Mouse (Mus musculus) CH12.LX (cell line): ENCODE data around the gene Gp9.

ENCODE experiments used
- CHD2 ChIP-seq: IDR thresholded peaks from 2 replicates; pipeline ENCODE4 v1.6.1; 2011; ENCODE audit warnings: low read length, improper control_type of control experiment
- CTCF ChIP-seq, 2 experiments: IDR thresholded peaks in 1 of 2; conservative IDR thresholded peaks in 1 of 2; 2 replicates each; pipeline ENCODE4 v1.5.1; 2011 to 2012; ENCODE audit warnings: low read depth in 2 of 2, low read length in 2 of 2, improper control_type of control experiment in 1 of 2, inconsistent platforms in 1 of 2, mild to moderate bottlenecking in 1 of 2, moderate library complexity in 1 of 2
- EP300 ChIP-seq: IDR thresholded peaks from 2 replicates; pipeline ENCODE4 v1.6.1; 2011; ENCODE audit warnings: low read length, improper control_type of control experiment
- ETS1 ChIP-seq: conservative IDR thresholded peaks from 2 replicates; pipeline ENCODE4 v1.6.1; 2012; ENCODE audit warnings: low read depth, mild to moderate bottlenecking, inconsistent platforms, low read length, improper control_type of control experiment, moderate library complexity
- HCFC1 ChIP-seq: IDR thresholded peaks from 2 replicates; pipeline ENCODE4 v1.6.1; 2012; ENCODE audit warnings: low read depth, mild to moderate bottlenecking, inconsistent platforms, low read length, improper control_type of control experiment
- KAT2A ChIP-seq: IDR thresholded peaks from 2 replicates; pipeline ENCODE4 v1.6.1; 2012; ENCODE audit warnings: low read length, improper control_type of control experiment, inconsistent platforms; ENCODE audit not compliant: insufficient replicate concordance
- MAZ ChIP-seq: IDR thresholded peaks from 2 replicates; pipeline ENCODE4 v1.6.1; 2012; ENCODE audit warnings: low read depth, mild to moderate bottlenecking, inconsistent platforms, low read length, improper control_type of control experiment, moderate library complexity
- MYC ChIP-seq: IDR thresholded peaks from 2 replicates; pipeline ENCODE4 v1.6.1; 2011; ENCODE audit warnings: low read depth, mild to moderate bottlenecking, improper control_type of control experiment, low read length
- NELFE ChIP-seq: IDR thresholded peaks from 2 replicates; pipeline ENCODE4 v1.6.1; 2011; ENCODE audit warnings: low read depth, low read length, improper control_type of control experiment
- POLR2A ChIP-seq: IDR thresholded peaks from 2 replicates; pipeline ENCODE4 v1.6.1; 2011; ENCODE audit warnings: low read depth, mild to moderate bottlenecking, improper control_type of control experiment, low read length
- RAD21 ChIP-seq: IDR thresholded peaks from 2 replicates; pipeline ENCODE4 v1.6.1; 2011; ENCODE audit warnings: low read depth, mild to moderate bottlenecking, low read length, improper control_type of control experiment, moderate library complexity
- SIN3A ChIP-seq: IDR thresholded peaks from 2 replicates; pipeline ENCODE4 v1.6.1; 2012; ENCODE audit warnings: low read length, improper control_type of control experiment, inconsistent platforms
- UBTF ChIP-seq: IDR thresholded peaks from 2 replicates; pipeline ENCODE4 v1.6.1; 2012; ENCODE audit warnings: low read depth, mild to moderate bottlenecking, inconsistent platforms, low read length, improper control_type of control experiment, moderate library complexity
- USF1 ChIP-seq: IDR thresholded peaks from 2 replicates; pipeline ENCODE4 v1.6.1; 2014; ENCODE audit warnings: low read depth, mild to moderate bottlenecking, inconsistent platforms, low read length, improper control_type of control experiment

GRCm38 (mm10) chr6:87812656-87813055, 34.8 kb downstream of the Gp9 start:
- TF ChIP-seq MYC (no peak), EP300 (no peak), USF1 (no peak), POLR2A (no peak), MAZ (no peak), NELFE (no peak), CHD2 (no peak), RAD21 (no peak), CTCF (conservative IDR thresholded peaks at IDR 0.05 in 1 of 2, IDR thresholded peaks at IDR 0.05 in 1 of 2; ENCODE audit: low read depth in 2 of 2, low read length in 2 of 2) (no peak), SIN3A (no peak), UBTF (no peak), KAT2A (no peak), HCFC1 (no peak), ETS1 (no peak)
